Mouse (Mus musculus) midbrain, embryonic 16.5 days (tissue): ENCODE results near the gene Cd151. TPM values are rescaled to one million over a fixed set of nuclear protein-coding genes. Genes with fewer than 3 reads are reported as not detected.

Experiments
- ATAC-seq: fragments of 200-750 bp; cut with Nextera tagmentation; 2 replicates; pipeline ENCODE4 v1.8.0; 2017; ENCODE audit warnings: moderate TSS enrichment
- H3K27ac ChIP-seq: fragments of 300-500 bp; sonication (generic); 2 replicates; pipeline ENCODE4 v1.5.1; 2014; ENCODE audit warnings: mild to moderate bottlenecking, low read length, mixed read lengths
- H3K27me3 ChIP-seq: fragments of 300-500 bp; sonication (generic); 2 replicates; pipeline ENCODE4 v1.6.1; 2014; ENCODE audit warnings: low read depth, low read length, mixed read lengths; ENCODE audit not compliant: control insufficient read depth, insufficient read depth
- H3K36me3 ChIP-seq: fragments of 300-500 bp; sonication (generic); 2 replicates; pipeline ENCODE4 v1.6.1; 2014; ENCODE audit warnings: mild to moderate bottlenecking, low read length, moderate library complexity, mixed read lengths; ENCODE audit not compliant: control insufficient read depth, insufficient read depth
- H3K4me1 ChIP-seq: fragments of 300-500 bp; sonication (generic); 2 replicates; pipeline ENCODE4 v1.6.1; 2014; ENCODE audit warnings: mild to moderate bottlenecking, low read length, mixed read lengths; ENCODE audit not compliant: control insufficient read depth, insufficient read depth
- H3K4me2 ChIP-seq: fragments of 300-500 bp; sonication (generic); 2 replicates; pipeline ENCODE4 v1.6.1; 2014; ENCODE audit warnings: mild to moderate bottlenecking, low read length, mixed read lengths
- H3K4me3 ChIP-seq: fragments of 300-500 bp; sonication (generic); 2 replicates; pipeline ENCODE4 v1.5.1; 2014; ENCODE audit warnings: low read depth, mild to moderate bottlenecking, low read length, moderate library complexity, mixed read lengths
- H3K9ac ChIP-seq: fragments of 300-500 bp; sonication (generic); 2 replicates; pipeline ENCODE4 v1.6.1; 2014; ENCODE audit warnings: low read depth, low read length, mixed read lengths
- H3K9me3 ChIP-seq: fragments of 300-500 bp; sonication (generic); replicated peaks from 2 replicates; pipeline ENCODE4 v1.6.1; 2014; ENCODE audit warnings: mild to moderate bottlenecking, low read length, mixed read lengths; ENCODE audit not compliant: control insufficient read depth, poor library complexity, severe bottlenecking
- WGBS: fragments of 180-500 bp; shearing (Covaris S2); extraction: QIAGEN DNeasy Blood & Tissue Kit; methylation state at CpG from one replicate; pipeline ENCODE4 v1.1.7; 2014; 5-methylcytosine and 5-hydroxymethylcytosine counted together
- polyA plus RNA-seq: library from polyadenylated mRNA; unstranded; fragments of >200 nt; fragmentation: Nextera tagmentation; extraction: Ambion mirVana; gene quantifications from 2 replicates; pipeline ENCODE4 v1.2.1, GENCODE M21; 2015

The Cd151 gene
- polyA plus RNA-seq, 1 experiment from 2014 or later: 17.1 TPM

DNA sequence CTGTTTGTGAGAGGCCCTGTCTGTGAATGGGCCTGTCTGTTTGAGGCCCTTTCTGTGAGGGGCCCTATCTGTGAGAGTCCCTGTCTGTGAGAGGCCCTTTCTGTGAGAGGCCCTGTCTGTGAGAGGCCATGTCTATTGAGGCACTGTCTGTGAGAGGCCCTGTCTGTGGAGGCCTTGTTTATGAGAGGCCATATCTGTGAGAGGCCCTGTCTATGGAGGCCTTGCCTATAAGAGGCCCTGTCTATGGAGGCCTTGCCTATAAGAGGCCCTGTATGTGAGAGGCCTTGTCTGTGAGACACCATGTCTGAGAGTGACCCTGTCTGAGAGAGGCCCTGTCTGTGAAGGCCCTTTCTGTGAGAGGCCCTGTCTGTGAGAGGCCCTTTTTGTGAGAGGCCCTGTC lies 41.0 kb downstream of the Cd151 start:
- Histone ChIP-seq H3K36me3 (peaks cover 9% of the 10 kb centered on the region; the same call in 1 of the 2 replicates), H3K9me3 (no peaks in the 10 kb centered on the region), H3K27me3 (no peaks in the 10 kb centered on the region), H3K4me3 (no peak overlapping the region), H3K9ac (no peak overlapping the region), H3K4me2 (no peak overlapping the region), H3K4me1 (no peaks in the 10 kb centered on the region), H3K27ac (no peak overlapping the region)
- no peak for ATAC-seq

DNA sequence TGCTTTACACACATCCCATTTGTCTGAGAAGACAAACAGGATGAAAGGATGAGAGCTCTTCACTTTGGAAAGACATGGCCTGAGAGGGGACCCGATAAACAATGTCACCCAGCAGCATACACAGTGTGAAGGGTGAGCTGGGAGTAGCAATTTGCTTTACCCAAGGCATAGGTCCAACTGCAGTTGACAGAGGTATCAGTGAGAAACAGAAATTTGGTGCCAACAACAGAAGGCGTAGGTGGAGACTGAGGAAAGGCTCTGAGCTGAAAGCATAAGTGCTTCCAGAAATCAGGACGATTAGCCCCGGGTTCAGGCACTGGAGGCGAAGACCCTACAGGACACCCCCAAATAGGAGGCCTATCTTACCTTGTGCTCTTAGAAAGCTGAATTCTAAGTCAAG lies 43.0 kb downstream of the Cd151 start:
- H3K4me3 ChIP-seq: no peak overlapping the region
- H3K4me1 ChIP-seq: no peaks in the 10 kb centered on the region
- ATAC-seq: no peak
- H3K9me3 ChIP-seq: no peaks in the 10 kb centered on the region
- no peak overlapping the region for H3K4me2 ChIP-seq
- peaks cover 13% of the 10 kb centered on the region; the same call in 1 of the 2 replicates for H3K36me3 ChIP-seq
- 94% methylated on average over 5 of the region's 5 CpGs for WGBS
- H3K27ac ChIP-seq: no peak overlapping the region
- H3K9ac ChIP-seq: no peak overlapping the region
- H3K27me3 ChIP-seq: no peaks in the 10 kb centered on the region

DNA sequence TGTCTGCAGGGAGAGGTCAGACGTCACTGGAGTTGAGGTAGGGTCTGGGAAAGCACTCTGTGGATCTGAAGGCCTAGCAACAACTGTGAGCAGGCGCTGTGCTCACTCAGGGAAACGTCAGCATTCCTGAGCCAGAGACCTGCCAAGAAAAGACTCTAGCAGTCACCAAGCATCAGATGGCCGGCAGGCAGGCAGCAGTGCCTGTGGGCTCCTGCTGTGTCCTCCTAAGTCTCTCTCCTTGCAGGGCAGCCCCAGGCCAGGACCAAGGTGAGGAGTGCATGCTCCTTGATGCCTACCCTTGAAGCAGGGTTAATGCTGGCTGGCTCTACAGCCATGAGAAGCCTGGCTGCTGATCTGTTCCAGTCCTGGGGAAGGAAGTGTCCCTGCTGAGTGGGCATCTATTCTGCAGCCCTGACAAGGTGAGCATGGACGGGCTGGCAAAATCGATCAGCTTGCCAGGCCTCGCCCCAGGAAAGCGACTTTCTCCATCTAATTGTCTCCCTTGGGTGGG lies 43.5 kb downstream of the Cd151 start:
- H3K27ac ChIP-seq: no peak overlapping the region
- no peak for ATAC-seq
- H3K36me3 ChIP-seq: peaks cover 15% of the 10 kb centered on the region; the same call in 1 of the 2 replicates
- no peaks in the 10 kb centered on the region for H3K9me3 ChIP-seq
- H3K4me2 ChIP-seq: no peak overlapping the region
- no peak overlapping the region for H3K4me3 ChIP-seq
- H3K4me1 ChIP-seq: no peaks in the 10 kb centered on the region
- 70% methylated on average over 8 of the region's 8 CpGs for WGBS
- H3K27me3 ChIP-seq: no peaks in the 10 kb centered on the region
- H3K9ac ChIP-seq: no peak overlapping the region

DNA sequence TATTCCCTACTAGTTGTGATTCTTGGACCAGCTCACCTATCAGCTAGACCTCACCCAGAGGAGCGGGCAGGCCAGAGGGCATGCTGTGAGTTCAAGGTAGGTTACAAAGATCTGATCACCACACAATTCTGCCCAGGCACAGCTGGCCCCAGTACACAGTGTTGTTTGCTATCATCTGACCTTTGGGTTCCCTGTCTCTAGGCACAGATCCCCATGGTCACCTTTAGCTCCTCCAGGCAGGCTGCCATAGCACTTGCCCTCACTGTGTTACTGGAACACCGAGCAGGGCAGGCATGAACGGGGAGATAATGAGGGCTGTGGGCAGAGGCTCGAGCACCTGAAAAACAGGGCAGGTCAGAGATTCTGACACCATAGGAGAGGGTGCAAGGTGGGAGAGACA lies 50.4 kb downstream of the Cd151 start:
- peaks cover 19% of the 10 kb centered on the region for H3K36me3 ChIP-seq
- no peak overlapping the region for H3K27ac ChIP-seq
- 86% methylated on average over 4 of the region's 4 CpGs for WGBS
- no peak overlapping the region for H3K4me2 ChIP-seq
- H3K27me3 ChIP-seq: no peaks in the 10 kb centered on the region
- H3K4me1 ChIP-seq: no peaks in the 10 kb centered on the region
- ATAC-seq: no peak
- no peak overlapping the region for H3K9ac ChIP-seq
- no peaks in the 10 kb centered on the region for H3K9me3 ChIP-seq
- H3K4me3 ChIP-seq: no peak overlapping the region

GRCm38 (mm10) chr7:141518296-141518695 lies 51.1 kb downstream of the Cd151 start:
- no peak for ATAC-seq
- Histone ChIP-seq H3K36me3 (peaks cover 17% of the 10 kb centered on the region), H3K4me2 (no peak overlapping the region), H3K4me1 (no peaks in the 10 kb centered on the region), H3K9ac (no peak overlapping the region), H3K9me3 (no peaks in the 10 kb centered on the region), H3K4me3 (no peak overlapping the region), H3K27me3 (no peaks in the 10 kb centered on the region), H3K27ac (no peak overlapping the region)
- 80% methylated on average over 5 of the region's 5 CpGs for WGBS

DNA sequence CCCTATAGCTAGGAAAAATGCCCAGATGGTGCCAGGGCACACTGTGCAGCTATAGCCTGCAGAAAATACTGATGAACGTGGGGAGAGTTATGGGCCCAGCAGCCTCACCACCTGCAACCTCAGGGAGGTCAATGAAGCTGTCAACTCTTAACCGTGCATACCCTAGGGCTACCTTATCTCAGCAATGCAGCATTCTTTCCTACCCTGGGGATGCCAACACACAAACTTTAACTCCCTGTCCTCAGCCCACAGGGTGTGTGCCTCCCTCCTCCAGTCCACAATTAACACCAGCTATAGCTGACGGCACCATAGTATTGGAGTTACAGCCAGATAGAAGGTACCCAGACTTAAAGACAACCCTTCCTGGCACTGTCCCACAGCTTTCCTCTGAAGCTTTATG lies 51.7 kb downstream of the Cd151 start:
- no peak for ATAC-seq
- 70% methylated on average over 3 of the region's 3 CpGs for WGBS
- H3K36me3 ChIP-seq: peaks cover 14% of the 10 kb centered on the region

GRCm38 (mm10) chr7:141519795-141520194 lies 52.6 kb downstream of the Cd151 start:
- H3K27me3 ChIP-seq: no peaks in the 10 kb centered on the region
- no peak overlapping the region for H3K4me2 ChIP-seq
- WGBS: 80% methylated on average over 1 of the region's 1 CpGs
- H3K9ac ChIP-seq: no peak overlapping the region
- no peaks in the 10 kb centered on the region for H3K9me3 ChIP-seq
- no peak overlapping the region for H3K4me3 ChIP-seq
- ATAC-seq: no peak
- H3K4me1 ChIP-seq: no peaks in the 10 kb centered on the region
- H3K36me3 ChIP-seq: peaks cover 14% of the 10 kb centered on the region
- no peak overlapping the region for H3K27ac ChIP-seq

More for the DNA sequence above, 51.7 kb downstream of the Cd151 start:
- no peak overlapping the region for H3K27ac ChIP-seq
- no peaks in the 10 kb centered on the region for H3K9me3 ChIP-seq
- H3K4me3 ChIP-seq: no peak overlapping the region
- H3K27me3 ChIP-seq: no peaks in the 10 kb centered on the region
- H3K4me1 ChIP-seq: no peaks in the 10 kb centered on the region
- H3K9ac ChIP-seq: no peak overlapping the region
- H3K4me2 ChIP-seq: no peak overlapping the region

Other genes starting within 250 kb of the Cd151 start
- 68.0 and 72.3 TPM in 2 replicates for gene Phrf1, start 238.6 kb upstream of the Cd151 start, polyA plus RNA-seq
- 1.4 and 1.5 TPM in 2 replicates for gene Irf7, start 200.9 kb upstream of the Cd151 start, polyA plus RNA-seq
- gene Cdhr5, start 190.6 kb upstream of the Cd151 start, polyA plus RNA-seq: not detected in 2 replicates
- gene Sct, start 188.3 kb upstream of the Cd151 start, polyA plus RNA-seq: 2.4 and 2.8 TPM in 2 replicates
- 0.58 and 1.2 TPM in 2 replicates for gene Drd4, start 175.4 kb upstream of the Cd151 start, polyA plus RNA-seq
- gene Deaf1, start 139.7 kb upstream of the Cd151 start, polyA plus RNA-seq: 211 and 237 TPM in 2 replicates
- 53.1 and 54.7 TPM in 2 replicates for gene Tmem80, start 139.7 kb upstream of the Cd151 start, polyA plus RNA-seq
- 0.61 and 1.0 TPM in 2 replicates for gene Eps8l2, start 128.5 kb upstream of the Cd151 start, polyA plus RNA-seq
- gene Taldo1, start 75.2 kb upstream of the Cd151 start, polyA plus RNA-seq: 291 and 309 TPM in 2 replicates
- 48.5 and 54.9 TPM in 2 replicates for gene Gatd1, start 53.3 kb upstream of the Cd151 start, polyA plus RNA-seq
- gene Cend1, start 37.9 kb upstream of the Cd151 start, polyA plus RNA-seq: 109 and 151 TPM in 2 replicates
- 108 and 121 TPM in 2 replicates for gene Slc25a22, start 29.5 kb upstream of the Cd151 start, polyA plus RNA-seq
- gene Pidd1, start 23.4 kb upstream of the Cd151 start, polyA plus RNA-seq: 2.4 and 2.5 TPM in 2 replicates
- 607 and 649 TPM in 2 replicates for gene Rplp2, start 20.0 kb upstream of the Cd151 start, polyA plus RNA-seq
- 16.9 and 17.7 TPM in 2 replicates for gene Pnpla2, start 12.2 kb upstream of the Cd151 start, polyA plus RNA-seq
- gene Cracr2b, start 6.3 kb upstream of the Cd151 start, polyA plus RNA-seq: 6.6 and 7.1 TPM in 2 replicates
- 73.3 and 74.0 TPM in 2 replicates for gene Polr2l, start 7.7 kb downstream of the Cd151 start, polyA plus RNA-seq
- 45.8 and 49.1 TPM in 2 replicates for gene Tspan4, start 7.8 kb downstream of the Cd151 start, polyA plus RNA-seq
- gene Chid1, start 72.5 kb downstream of the Cd151 start, polyA plus RNA-seq: 40.3 and 52.8 TPM in 2 replicates
- gene Ap2a2, start 94.8 kb downstream of the Cd151 start, polyA plus RNA-seq: 132 and 137 TPM in 2 replicates
- gene Muc6, start 187.9 kb downstream of the Cd151 start, polyA plus RNA-seq: 0.23 and 0.26 TPM in 2 replicates
- 0.16 and 0.67 TPM in 2 replicates for gene Muc2, start 222.9 kb downstream of the Cd151 start, polyA plus RNA-seq